Mouse (Mus musculus) 416B (cell line): ENCODE results near the gene Pak1ip1.
"Not testable (repeated sequence)": the region's sequence is repeated elsewhere in the genome, so short reads cannot be mapped to it uniquely, and the experiment has no call there.

Experiments used
- DNase-seq: peaks from one replicate; pipeline ENCODE4 v3.0.0; 2011; ENCODE audit warnings: low read depth

The Pak1ip1 gene

DNA sequence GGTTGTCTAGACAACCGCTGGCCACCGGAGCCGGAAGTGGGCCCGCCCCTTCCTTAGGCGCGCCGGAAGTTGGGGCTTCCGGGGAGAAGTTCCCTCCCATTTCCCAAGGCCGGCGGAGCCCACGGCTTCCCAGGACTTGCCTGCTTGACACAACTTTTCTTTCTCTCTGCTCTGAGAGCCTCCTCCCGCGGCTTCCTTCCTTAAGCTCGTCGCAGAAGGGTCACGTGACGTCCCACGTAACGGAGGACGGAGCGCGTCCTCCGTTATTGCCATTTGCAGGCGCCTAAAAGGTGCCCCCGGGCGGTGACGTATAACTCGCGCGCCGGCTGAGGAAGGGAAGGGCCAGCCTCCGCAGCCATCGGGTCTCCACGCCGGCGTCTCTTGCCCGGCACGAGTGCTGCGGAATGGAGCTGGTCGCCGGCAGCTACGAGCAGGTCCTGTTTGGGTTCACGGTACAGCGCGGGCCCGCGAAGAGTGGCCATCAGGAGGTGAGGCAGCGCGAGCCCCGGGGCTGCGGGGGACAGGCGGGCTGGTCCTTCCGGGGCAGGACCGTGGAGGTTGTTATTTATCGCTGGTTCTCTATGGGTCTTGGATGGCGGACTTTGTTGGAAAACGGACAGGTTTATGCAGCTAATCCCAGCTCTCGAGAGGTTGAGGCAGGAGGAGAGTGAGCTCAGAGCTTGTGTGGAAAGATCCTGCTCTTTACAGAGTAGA is at the start of gene Pak1ip1:
Gene Pak1ip1 (plus strand): TSS at position 98 of the 714 bp plus-strand sequence.
- peak; percentile 98 for DNase-seq

DNA sequence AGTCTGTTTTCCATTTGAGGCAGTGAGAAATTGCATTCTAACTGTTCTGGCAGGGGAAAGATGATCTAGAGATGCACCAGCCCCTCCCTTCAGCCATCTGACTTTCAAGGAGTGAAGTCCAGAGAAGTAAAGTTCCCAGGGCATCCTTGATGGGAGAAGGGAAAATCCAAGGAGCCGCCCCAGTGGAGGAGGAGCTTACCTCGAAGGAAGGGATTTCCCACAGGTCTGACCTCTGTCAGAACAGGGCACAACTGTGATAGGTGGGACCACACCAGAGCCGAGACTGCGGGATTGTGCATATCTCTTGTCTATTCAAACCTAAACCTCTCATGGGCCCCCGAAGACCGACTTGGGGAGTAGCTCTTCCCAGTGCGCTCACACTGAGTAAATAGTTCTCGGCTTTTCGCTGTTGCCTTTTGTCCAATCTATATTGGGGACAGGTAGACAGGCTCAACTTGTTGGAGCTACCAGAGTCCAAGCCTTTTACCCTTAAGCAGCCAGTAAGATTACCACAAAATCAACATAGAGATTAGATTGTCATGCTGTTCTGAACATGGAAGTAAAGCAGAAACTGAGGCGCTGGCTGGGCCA is 49.3 kb upstream of the Pak1ip1 start:
- no peak for DNase-seq

DNA sequence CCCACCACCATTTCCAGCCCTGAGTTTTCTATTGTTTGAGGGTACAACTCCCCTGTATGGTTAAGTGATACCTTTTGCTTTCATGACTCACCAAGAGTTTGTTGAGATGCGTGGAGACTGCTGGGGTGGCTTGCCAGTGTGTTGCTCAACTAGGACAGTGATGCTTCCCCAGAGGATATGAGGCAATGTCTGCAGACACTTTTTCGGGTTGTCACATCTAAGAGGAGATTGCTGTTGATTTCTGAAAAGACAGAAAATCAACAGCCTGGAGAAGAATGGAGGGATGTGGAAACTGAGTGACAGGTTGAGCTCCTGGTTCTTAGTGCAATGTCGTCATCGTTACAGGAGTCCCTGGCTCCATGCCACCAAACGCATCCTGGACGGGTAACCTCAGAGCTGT is 47.6 kb upstream of the Pak1ip1 start:
- DNase-seq = peak; percentile 85

DNA sequence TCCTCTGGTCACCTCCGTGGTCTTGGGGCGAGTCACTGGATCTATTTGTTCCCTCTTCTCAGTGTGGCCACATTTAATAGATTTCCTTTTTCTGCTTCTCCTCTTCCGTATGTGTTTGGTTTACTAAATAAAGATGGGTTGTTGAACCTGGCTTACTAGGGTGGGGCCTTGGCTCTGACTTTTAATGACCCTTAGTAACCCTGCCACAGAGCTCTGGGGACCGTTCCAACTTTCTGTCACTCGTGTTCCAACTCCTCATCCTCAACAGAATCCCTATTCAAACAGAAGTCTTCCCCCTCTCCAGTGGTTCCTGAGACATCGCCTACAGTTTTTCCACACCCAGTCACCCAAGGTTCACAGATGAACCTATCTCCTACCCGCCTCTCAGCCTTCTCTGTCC is 45.0 kb upstream of the Pak1ip1 start:
- no peak for DNase-seq

DNA sequence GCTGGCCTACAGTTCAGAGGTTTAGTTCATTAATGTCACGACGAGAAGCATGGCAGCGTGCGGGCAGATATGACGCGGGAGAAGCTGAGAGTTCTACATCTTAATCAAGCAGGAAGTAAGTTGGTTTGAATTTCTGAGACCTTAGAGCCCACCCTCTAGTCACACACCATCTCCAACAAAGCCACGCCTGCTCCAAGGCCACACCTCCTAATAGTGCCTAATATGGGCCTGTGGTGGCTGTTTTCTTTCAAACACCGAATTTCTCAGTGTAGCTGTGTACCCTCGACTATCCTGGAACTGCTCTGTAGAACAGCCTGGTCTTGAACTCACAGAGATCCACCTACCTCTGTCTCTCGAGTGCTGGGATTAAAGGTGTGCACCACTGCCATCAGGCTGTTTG is 33.2 kb upstream of the Pak1ip1 start:
- no peak for DNase-seq

DNA sequence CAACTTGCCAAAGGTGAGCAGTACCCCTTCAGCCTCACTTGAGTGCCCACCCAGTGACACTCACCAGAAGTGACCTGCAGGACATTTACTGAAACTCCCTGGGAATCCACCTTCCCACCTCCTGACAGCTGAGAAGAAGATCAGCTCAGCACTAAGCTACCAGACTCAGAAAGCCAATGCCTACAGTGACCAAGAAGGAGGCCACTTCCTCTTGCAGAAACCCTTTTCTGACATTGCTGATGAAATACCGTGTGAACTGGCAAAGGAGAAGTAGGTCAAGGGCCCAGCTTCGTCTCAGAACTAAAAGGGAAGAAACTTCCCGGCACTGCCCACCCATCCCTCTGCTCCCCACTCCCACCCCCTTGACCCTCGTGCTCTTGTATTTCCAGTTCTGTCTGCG is 32.3 kb upstream of the Pak1ip1 start:
- DNase-seq = peak; percentile 81

DNA sequence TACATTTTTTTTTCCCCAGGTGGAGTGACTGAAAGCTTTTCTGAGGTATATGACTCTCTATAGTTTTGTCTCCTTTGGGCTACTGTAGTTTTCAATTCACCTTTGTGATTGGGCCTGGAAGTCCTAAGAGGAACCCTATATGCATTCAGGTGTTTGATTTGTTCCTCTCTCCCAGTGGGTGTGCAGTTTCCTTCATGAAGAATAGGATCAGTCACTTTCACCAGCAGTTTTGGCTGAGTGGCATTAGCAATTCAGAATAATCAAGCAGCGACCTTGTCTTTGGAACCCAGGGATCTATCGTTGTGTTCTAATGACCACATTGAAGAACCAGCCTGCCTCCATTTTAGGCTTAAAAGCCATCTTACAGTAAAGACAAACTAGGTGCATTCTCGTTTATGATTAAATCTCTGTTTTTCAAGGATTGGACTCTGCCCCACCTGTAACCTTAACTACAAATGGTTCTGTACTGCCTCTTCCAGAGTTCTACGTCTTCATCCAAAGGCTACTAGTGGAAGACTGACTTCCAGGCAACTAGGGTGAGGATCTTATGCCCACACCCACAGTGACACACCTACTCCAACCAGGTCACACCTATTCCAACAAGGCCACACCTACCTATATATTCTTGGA is 30.9 kb upstream of the Pak1ip1 start:
- DNase-seq = no peak

DNA sequence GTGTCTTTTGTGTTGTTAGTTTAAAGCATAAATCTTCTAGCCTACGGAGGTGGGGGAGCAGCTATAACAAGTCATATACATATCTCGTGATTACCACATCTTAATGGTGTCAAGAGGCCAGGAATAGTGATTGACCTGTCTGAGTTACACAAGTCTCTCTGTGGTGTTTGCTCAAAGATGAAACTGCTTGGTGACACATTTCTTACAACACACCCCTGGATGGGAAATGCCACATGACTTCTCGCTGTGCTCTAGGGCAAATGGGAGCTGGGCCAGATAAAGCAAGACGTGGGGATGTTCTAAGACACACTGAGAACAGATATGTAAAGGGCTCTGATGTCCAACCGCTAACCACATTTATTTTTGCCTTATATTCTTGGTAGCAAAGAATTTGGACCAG is 29.6 kb upstream of the Pak1ip1 start:
- peak; percentile 89 for DNase-seq

DNA sequence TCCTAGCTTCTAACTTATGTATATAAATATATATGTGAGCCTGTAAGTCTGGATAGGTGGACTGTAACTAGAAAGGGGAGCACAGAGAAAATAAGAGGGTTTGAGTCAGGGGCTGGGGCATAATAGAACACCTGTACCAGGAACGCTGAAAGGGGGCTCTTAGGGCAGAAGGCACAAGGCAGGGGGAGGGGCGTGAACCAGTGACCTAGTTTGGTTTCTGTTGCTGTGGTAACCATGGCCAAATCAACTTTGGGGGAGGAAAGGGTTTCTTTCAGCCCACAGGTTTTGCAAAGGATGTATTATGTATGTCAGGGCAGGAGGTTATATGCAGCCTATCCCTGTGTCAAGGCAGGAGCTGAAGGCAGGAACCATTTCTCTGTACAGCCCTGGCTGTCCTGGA is 29.0 kb upstream of the Pak1ip1 start:
- no peak for DNase-seq

DNA sequence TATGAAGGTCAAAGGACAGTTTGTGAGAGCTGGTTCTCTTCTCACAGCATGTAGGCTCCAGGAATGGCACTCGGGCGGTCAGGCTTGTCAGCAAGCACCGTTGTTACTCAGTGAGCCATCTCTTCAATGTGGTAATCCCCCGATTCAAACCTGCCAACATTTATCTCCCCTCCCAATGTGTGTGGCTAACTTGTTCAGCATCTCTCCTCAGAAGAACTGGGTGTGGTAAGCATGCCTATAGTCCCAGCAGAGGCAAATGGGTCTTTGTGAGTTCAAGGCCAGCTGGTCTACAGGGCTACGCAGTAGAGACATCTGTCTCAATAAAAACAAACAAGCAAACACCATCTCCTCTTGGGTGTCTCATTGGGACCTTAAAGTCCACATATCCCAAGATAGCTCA is 27.8 kb upstream of the Pak1ip1 start:
- no peak for DNase-seq

DNA sequence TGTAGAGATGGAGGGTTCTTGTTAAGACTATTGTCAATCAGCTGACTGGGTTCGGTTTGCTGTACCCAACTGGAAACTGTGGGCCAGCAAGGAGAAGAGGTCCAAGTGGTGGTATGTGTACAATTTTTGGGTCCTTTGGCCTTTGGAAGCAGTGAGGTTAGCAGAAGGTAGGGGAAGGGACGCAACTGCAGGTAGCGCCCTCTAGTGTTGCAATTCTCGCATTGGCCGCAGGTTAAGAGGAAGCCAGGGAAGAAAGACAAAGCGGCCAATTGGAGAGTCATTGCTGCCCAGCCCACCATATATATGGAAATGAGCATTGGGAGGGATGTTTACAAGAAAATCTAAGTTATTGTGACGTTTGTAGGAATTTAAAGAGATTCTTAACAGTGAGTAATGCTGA is 23.2 kb upstream of the Pak1ip1 start:
- peak; percentile 73 for DNase-seq

DNA sequence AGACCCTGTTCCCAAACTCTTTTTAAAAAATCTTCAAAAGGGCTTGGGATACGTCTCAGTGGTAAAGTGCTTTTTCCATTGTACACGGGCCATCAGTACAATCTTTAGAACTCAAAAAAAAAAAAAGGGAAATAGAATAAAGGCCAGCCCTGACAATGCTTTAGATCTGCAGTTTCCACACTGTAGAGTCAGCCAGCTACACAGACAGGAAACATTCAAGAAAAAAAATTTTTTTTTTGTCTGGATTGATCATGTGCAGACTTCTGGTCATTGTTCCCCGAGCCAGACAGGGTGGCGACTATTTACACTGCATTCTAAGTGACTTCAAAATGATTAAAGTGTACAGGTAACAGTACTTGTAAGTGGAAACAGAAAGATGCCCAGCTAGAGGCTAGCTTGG is 22.2 kb upstream of the Pak1ip1 start:
- DNase-seq = peak; percentile 35

DNA sequence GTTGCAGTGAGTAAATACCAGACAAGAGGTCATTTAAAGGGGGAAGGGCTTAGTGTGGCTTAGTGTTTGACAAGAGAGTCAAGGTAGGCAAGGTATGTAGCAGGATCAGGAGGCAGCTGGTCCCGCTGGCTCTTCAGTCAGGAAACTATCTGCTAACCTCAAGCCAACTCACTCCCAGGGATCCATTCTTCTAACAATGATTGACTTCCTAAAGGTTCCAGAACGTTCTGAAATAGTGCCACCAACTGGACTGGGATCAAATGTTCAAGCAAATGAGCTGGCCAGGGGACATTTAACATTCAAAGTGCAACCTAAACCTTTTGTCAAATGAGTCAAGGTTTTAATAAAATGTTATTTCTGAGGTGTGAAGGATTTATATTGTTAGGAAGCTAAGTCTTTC is 21.5 kb upstream of the Pak1ip1 start:
- peak; percentile 66 for DNase-seq

DNA sequence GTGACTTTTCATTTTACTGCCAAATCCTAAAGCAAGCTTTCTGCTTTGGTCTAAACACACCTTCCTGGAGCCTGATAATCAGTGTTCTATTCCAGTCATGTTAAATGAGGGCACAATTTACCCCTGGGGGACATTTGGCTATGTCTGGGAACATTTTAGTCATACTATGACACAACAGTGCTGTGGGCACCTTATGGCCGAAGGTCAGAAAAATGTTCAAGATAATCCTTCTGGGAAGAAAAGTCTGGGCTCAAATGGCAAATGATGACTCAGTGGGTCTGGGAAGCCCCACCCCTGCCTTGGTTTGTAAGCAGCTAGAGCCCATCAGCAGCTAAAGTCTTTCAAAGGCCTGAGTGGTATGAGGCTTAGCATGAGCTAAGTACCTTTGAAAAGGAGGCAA is 18.1 kb upstream of the Pak1ip1 start:
- peak; percentile 75 for DNase-seq

DNA sequence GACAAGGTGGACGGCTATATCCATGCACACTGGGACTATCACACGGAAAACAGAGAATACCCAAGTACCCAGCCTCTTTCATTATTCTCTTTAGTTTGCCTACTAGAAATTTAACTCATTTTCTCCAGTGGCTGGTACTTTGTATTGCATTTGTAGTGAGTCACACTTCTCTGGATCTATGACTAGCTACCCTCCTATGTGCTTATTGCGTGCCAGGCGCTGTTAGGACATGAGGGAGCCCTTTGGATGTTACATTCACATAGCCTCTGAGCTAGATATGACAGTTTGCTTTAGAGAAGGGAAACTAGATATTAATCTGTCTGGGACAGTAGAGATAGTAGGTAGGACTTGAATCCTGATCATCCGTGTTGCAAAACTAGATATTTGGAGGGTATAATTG is 14.7 kb upstream of the Pak1ip1 start:
- no peak for DNase-seq

DNA sequence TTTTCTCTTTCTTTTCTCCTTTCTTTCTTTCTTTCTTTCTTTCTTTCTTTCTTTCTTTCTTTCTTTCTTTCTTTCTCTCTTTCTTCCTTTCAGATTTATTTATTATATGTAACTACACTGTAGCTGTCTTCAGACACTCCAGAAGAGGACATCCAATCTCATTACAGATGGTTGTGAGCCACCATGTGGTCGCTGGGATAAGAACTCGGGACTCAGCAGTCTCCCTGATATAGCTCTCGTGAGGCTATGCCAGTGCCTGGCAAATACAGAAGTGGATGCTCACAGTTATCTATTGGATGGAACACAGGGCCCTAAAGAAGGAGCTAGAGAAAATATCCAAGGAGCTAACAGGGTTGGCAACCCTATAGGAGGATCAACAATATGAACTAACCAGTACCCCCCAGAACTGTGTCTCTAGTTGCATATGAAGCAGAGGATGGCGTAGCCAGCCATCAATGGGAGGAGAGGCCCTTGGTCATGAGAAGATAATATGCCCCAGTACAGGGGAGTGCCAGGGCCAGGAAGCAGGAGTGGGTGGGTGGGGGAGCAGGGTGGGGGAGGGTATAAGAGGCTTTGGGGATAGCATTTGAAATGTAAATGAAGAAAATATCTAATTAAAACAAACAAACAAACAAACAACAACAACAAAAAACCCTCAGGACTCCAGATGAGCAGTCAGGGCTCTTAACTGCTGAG is 13.1 kb upstream of the Pak1ip1 start:
- not testable (repeated sequence) for DNase-seq

DNA sequence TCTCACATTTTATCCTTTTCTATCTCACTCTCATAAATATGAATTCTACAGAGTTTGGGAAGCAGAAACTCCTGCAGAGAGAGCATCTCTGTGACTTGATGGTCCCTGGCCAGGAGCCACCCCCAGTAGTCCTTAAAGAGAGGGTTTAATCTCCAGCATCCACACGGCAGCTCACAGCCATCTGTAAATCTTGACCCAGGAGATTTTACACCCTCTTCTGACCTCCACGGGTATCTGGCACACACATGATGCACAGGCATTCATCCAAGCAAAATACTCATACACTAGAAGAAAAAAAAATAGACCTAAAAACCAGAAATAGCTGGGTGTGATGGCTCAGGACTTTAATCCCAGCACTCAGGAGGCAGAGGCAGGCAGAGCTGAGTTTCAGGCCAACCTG is 12.4 kb upstream of the Pak1ip1 start:
- no peak for DNase-seq

DNA sequence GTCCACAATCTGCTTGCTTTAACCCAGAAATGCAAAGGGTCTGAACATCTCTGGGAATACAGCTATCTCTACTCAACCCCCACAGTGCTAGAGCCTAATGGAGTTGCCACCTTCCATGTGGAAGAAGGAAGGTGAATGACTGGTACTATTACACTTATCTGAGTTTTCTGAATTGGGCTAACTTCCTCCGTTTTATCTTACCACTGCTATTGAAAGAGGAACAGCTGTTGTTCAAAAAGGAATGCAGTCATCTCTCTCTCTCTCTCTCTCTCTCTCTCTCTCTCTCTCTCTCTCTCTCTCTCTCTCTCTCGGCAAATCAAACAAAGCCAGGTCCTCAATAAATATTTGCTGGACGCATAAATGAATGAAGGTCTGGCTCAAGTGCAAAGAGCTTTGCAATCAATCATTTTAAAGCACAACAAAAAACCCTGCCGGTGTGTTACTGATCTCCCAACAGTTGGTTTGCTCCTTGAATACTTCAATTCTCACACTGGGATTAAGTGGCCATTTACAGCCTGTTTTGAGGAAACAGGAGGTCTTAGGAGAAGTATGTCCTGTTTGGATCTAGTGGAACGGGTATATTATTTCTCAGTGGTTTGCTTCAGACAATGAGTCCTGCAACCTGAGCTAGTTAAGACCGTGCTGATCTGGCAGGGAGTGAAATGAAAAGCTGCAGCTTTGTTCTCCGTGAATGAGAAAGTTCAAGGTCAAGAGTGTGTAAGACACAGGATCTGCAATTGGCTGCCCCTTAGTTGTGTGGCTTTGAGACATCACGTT is 6.1 kb upstream of the Pak1ip1 start:
- peak; percentile 57 for DNase-seq

DNA sequence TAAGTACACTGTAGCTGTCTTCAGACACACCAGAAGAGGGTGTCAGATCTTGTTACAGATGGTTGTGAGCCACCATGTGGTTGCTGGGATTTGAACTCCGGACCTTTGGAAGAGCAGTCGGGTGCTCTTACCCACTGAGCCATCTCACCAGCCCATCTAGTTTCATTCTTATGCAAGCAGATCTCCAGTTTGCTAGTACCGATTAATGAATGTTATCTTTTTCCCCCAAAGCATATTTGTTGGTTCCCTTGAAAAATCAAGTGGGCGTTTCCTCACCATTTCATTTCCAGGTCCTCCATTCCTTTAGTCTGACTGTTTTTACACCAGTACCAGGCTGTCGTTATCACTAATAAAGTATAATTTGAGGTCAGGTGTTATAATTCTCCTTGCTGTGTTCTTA is 2.3 kb upstream of the Pak1ip1 start:
- not testable (repeated sequence) for DNase-seq

DNA sequence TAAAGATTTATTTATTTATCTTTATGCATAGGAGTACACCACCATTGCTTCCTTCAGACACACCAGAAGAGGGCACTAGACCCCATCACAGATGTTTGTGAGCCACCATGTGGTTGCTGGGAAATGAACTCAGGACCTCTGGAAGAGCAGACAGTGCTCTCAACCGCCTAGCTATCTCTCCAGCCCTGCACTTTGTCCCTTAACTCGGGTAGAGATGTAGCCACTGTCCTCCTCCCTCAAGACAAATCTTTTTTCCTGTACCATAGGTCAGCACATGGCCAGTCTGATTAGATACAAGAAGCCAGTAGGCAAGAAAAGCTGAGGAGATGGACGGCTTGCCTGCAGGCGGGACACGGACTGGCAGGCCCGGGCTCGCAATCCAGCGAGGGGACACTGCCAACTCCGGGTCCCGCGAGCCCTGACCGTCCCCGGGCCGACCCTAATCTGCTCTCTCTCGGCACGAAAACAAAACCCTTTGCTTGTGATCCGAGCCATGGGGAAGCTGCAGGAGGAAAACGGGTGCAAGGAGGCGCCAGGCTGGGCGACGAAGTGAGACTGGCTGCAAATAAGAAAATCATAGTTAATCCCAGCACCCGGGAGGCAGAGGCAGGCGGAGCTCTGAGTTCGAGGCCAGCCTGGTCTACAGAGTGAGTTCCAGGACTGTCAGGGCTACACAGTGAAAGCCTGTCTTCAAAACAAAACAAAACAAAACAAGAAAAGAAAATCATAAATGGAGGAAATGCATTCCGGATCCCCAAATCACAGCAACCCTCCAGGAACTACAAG is 490 bp upstream of the Pak1ip1 start:
- peak; percentile 53 for DNase-seq

DNA sequence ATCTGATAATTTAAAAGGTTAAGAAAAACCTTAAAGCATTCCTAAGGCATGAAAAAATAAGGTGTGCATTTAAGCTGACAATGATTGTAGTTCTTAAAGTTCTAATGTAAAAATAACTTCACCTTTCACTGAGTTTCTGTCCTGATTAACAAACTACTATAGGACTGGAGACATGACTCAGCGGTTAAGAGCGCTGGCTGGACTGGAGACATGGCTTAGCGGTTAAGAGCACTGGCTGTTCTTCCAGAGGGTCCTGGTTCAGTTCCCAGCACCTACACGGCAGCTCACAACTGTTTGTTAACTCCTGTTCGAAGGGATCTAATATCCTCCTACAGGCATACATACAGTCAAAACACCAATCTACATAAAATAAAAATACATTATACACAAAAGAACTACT is 1.2 kb downstream of the Pak1ip1 start:
- peak; percentile 62 for DNase-seq
